ENCODE assay signal across 8 mouse cellular contexts in genomic region chr9:57590726-57591125, GRCm38 (mm10). TPM values are rescaled to one million over a fixed set of nuclear protein-coding genes. Genes with fewer than 3 reads are reported as not detected.
A peak's percentile ranks its signal among the peaks of the same experiment; 100 is the strongest.
DNase-seq lines count a peak whose midpoint lies in the region; ATAC-seq and TF ChIP-seq lines count a peak whose summit lies in the region.
"Had no signal": no experiment of that assay in that cellular context is flagged by ENCODE, and none has a peak within 500 bp of the region (broad histone marks: within the 10 kb centered on the region; RNA-seq: fewer than 3 reads in every experiment).

No protein-coding gene starts in this region.

- H3K4me2 ChIP-seq in kidney, embryonic 15.5 days = peak overlapping the region; percentile 95; the same call in 1 of the 2 replicates
- H3K4me2 ChIP-seq in CH12.LX (ENCODE audit: insufficient read depth, low read depth, poor library complexity, severe bottlenecking) = no peak overlapping the region

- no peaks in the 10 kb centered on the region for H3K79me2 ChIP-seq in CH12.LX (replicated peaks; ENCODE audit: control insufficient read depth, extremely low read depth, insufficient read depth, poor library complexity, severe bottlenecking)

- dilution Hi-C loops in CH12.LX (cut with MboI; ENCODE audit: extremely low pct_ligation_motif_present, extremely low pct_unique_long_range_greater_than_20kb, low sequenced_read_pairs) = no loop called here

- ATAC-seq in kidney, embryonic 15.5 days (replicated peaks; ENCODE audit: low FRiP score) = no peak

- no peak for TF ChIP-seq POLR2A in CH12.LX (IDR thresholded peaks at IDR 0.05; ENCODE audit: low read depth, low read length)

- DNase-seq in kidney, adult 18-20 months = no peak
- DNase-seq in CH12.LX (ENCODE audit: extremely low read depth) = peak; percentile 33
- peak; percentile 28 for DNase-seq in R1 (ENCODE audit: low read depth, low spot score)
- no peak for DNase-seq in limb, embryonic 10.5 days (ENCODE audit: low spot score)
- no peak for DNase-seq in ovary, adult 18-20 months (ENCODE audit: low spot score)
- DNase-seq in thymus, adult 18-20 months = no peak

- TF ChIP-seq EP300 in CH12.LX (IDR thresholded peaks at IDR 0.05; ENCODE audit: low read length) = no peak

- TF ChIP-seq CTCF in CH12.LX (conservative IDR thresholded peaks at IDR 0.05 in 1 of 2, IDR thresholded peaks at IDR 0.05 in 1 of 2; ENCODE audit: low read depth in 2 of 2, low read length in 2 of 2) = peak in 1 of 2 experiments; percentile 56; a peak in 2 of 4 replicates

- H3K9ac ChIP-seq in kidney, embryonic 15.5 days = no peak overlapping the region
- no peak overlapping the region for H3K9ac ChIP-seq in CH12.LX (ENCODE audit: insufficient read depth, low read depth)

- in situ Hi-C loops in CH12.LX (cut with MboI; ENCODE audit: low pct_ligation_motif_present, low pct_unique_long_range_greater_than_20kb, low sequenced_read_pairs) = loop anchor here (5.0 kb wide), 1 partner anchor 67 kb away; no protein-coding TSS in a partner anchor

- no peak overlapping the region for H3K4me3 ChIP-seq in kidney, embryonic 15.5 days (replicated peaks)
- peak overlapping the region in 1 of 3 experiments; percentile 77 for H3K4me3 ChIP-seq in CH12.LX (replicated peaks in 1 of 3; ENCODE audit: low read depth in 2 of 3, low read length in 2 of 3, poor library complexity in 1 of 3)
- 0 out of 2 replicates have a peak overlapping the region, but pooled peaks have one; percentile 82 for H3K4me3 ChIP-seq in limb, embryonic 10.5 days

- WGBS in kidney, embryonic 15.5 days = 44% methylated on average over 5 of the region's 5 CpGs
- 36% methylated on average over 5 of the region's 5 CpGs for WGBS in limb, embryonic 10.5 days

- H3K9me3 ChIP-seq in kidney, embryonic 15.5 days (replicated peaks) = no peaks in the 10 kb centered on the region
- H3K9me3 ChIP-seq in CH12.LX (replicated peaks; ENCODE audit: low read length) = no peaks in the 10 kb centered on the region
- H3K9me3 ChIP-seq in limb, embryonic 10.5 days (replicated peaks) = no peaks in the 10 kb centered on the region

- peaks cover 38% of the 10 kb centered on the region for H3K4me1 ChIP-seq in kidney, embryonic 15.5 days
- H3K4me1 ChIP-seq in CH12.LX (ENCODE audit: control insufficient read depth in 1 of 2, insufficient read depth in 2 of 2) = peaks cover 0 to 31% of the 10 kb centered on the region in 2 experiments; a peak in 2 of 4 replicates
- H3K4me1 ChIP-seq in limb, embryonic 10.5 days = peaks cover 22% of the 10 kb centered on the region

- no peaks in the 10 kb centered on the region for H3K27me3 ChIP-seq in kidney, embryonic 15.5 days
- no peaks in the 10 kb centered on the region for H3K27me3 ChIP-seq in CH12.LX (replicated peaks)
- H3K27me3 ChIP-seq in limb, embryonic 10.5 days (ENCODE audit: low read depth, poor library complexity, severe bottlenecking) = no peaks in the 10 kb centered on the region

- H3K27ac ChIP-seq in kidney, embryonic 15.5 days = no peak overlapping the region
- no peak overlapping the region for H3K27ac ChIP-seq in CH12.LX (ENCODE audit: insufficient read depth, low read depth)
- no peak overlapping the region for H3K27ac ChIP-seq in limb, embryonic 10.5 days

- TF ChIP-seq RAD21 in CH12.LX (IDR thresholded peaks at IDR 0.05; ENCODE audit: low read depth, low read length) = peak; percentile 60

- H3K36me3 ChIP-seq in kidney, embryonic 15.5 days = peaks cover 49% of the 10 kb centered on the region
- peaks cover 48 to 73% of the 10 kb centered on the region in 2 experiments for H3K36me3 ChIP-seq in CH12.LX (replicated peaks in 1 of 2; ENCODE audit: control insufficient read depth in 1 of 2, insufficient read depth in 1 of 2, low read length in 1 of 2)
- peaks cover 40% of the 10 kb centered on the region for H3K36me3 ChIP-seq in limb, embryonic 10.5 days

TF ChIP-seq in CH12.LX, 34 proteins besides CTCF, POLR2A, EP300 and RAD21:
- TF ChIP-seq USF1 (IDR thresholded peaks at IDR 0.05; ENCODE audit: low read depth, low read length) (no peak), UBTF (IDR thresholded peaks at IDR 0.05; ENCODE audit: low read depth, low read length) (no peak), SIN3A (IDR thresholded peaks at IDR 0.05; ENCODE audit: low read length) (no peak), SMC3 (IDR thresholded peaks at IDR 0.05; ENCODE audit: low read depth, low read length) (peak; percentile 34)

RNA-seq across cellular contexts. Expression of gene Ulk3, which starts 1.5 kb away (rescaled TPM):
- polyA plus RNA-seq in kidney, embryonic 15.5 days (2015; fragmentation: Nextera tagmentation; extraction: Ambion mirVana) = 16.9 and 18.8 TPM in 2 replicates
- 10.5 and 11.4 TPM in 2 replicates for total RNA-seq in CH12.LX (2012; rRNA removed)
- total RNA-seq in CH12.LX (2014; rRNA removed) = 1.8 and 2.6 TPM in 2 replicates
- polyA plus RNA-seq in CH12.LX (2012; ENCODE audit: insufficient read length, low read depth) = 10.0 and 11.8 TPM in 2 replicates
- 10.1 and 12.0 TPM in 2 replicates for polyA plus RNA-seq in limb, embryonic 10.5 days (2016; fragmentation: Nextera tagmentation; extraction: Ambion mirVana)

RNA-seq across cellular contexts. Expression of gene Cplx3, which starts 15.4 kb away (rescaled TPM):
- polyA plus RNA-seq in kidney, embryonic 15.5 days (2015; fragmentation: Nextera tagmentation; extraction: Ambion mirVana) = not detected in 2 replicates
- total RNA-seq in CH12.LX (2012; rRNA removed) (not detected in 2 replicates), CH12.LX (2014; rRNA removed) (not detected in 2 replicates)
- polyA plus RNA-seq in CH12.LX (2012; ENCODE audit: insufficient read length, low read depth) = 0.09 TPM in 1 of 2 replicates, not detected in the other
- polyA plus RNA-seq in limb, embryonic 10.5 days (2016; fragmentation: Nextera tagmentation; extraction: Ambion mirVana) = not detected in 2 replicates

RNA-seq across cellular contexts. Expression of gene Lman1l, which starts 29.8 kb away (rescaled TPM):
- not detected in 2 replicates for polyA plus RNA-seq in kidney, embryonic 15.5 days (2015; fragmentation: Nextera tagmentation; extraction: Ambion mirVana)
- total RNA-seq in CH12.LX (2012; rRNA removed) (0.08 TPM in 1 of 2 replicates, not detected in the other), CH12.LX (2014; rRNA removed) (not detected in 2 replicates)
- 0.19 and 0.29 TPM in 2 replicates for polyA plus RNA-seq in CH12.LX (2012; ENCODE audit: insufficient read length, low read depth)
- not detected in 2 replicates for polyA plus RNA-seq in limb, embryonic 10.5 days (2016; fragmentation: Nextera tagmentation; extraction: Ambion mirVana)
- total RNA-seq: hematopoietic stem cell, adult 5-6 weeks had no signal

RNA-seq across cellular contexts. Expression of gene Scamp2, which starts 30.0 kb away (rescaled TPM):
- polyA plus RNA-seq in kidney, embryonic 15.5 days (2015; fragmentation: Nextera tagmentation; extraction: Ambion mirVana) = 74.5 and 85.5 TPM in 2 replicates
- total RNA-seq in CH12.LX (2012; rRNA removed) = 52.2 and 60.9 TPM in 2 replicates
- total RNA-seq in CH12.LX (2014; rRNA removed) = 38.6 and 46.4 TPM in 2 replicates
- 77.2 and 91.6 TPM in 2 replicates for polyA plus RNA-seq in CH12.LX (2012; ENCODE audit: insufficient read length, low read depth)
- 37.4 and 41.9 TPM in 2 replicates for polyA plus RNA-seq in limb, embryonic 10.5 days (2016; fragmentation: Nextera tagmentation; extraction: Ambion mirVana)

RNA-seq across cellular contexts. Expression of gene Mpi, which starts 38.2 kb away (rescaled TPM):
- polyA plus RNA-seq in kidney, embryonic 15.5 days (2015; fragmentation: Nextera tagmentation; extraction: Ambion mirVana) = 51.9 and 53.3 TPM in 2 replicates
- total RNA-seq in CH12.LX (2012; rRNA removed) (28.6 and 33.2 TPM in 2 replicates), CH12.LX (2014; rRNA removed) (28.2 and 29.0 TPM in 2 replicates)
- 36.7 and 37.3 TPM in 2 replicates for polyA plus RNA-seq in CH12.LX (2012; ENCODE audit: insufficient read length, low read depth)
- polyA plus RNA-seq in limb, embryonic 10.5 days (2016; fragmentation: Nextera tagmentation; extraction: Ambion mirVana) = 60.0 and 61.3 TPM in 2 replicates

Comparison
In these comparisons a context has a peak if more than half of its experiments do, and no peak if none do; other contexts are left out.
1. DNase-seq: peak in CH12.LX (single experiment) and R1 (single experiment); none in kidney, adult 18-20 months (single experiment), limb, embryonic 10.5 days (single experiment), ovary, adult 18-20 months (single experiment) and thymus, adult 18-20 months (0 of 2).